Mouse (Mus musculus): ENCODE data around the gene Gm1043.

Gm1043 gene

GRCm38 (mm10) chr5:37246138-37246910, 161.2 kb downstream of the Gm1043 start:
- DNase-seq, result no peak

- no peak for DNase-seq
Observed at GRCm38 (mm10) chr5:37247456-37247855, 162.3 kb downstream of the Gm1043 start.

GRCm38 (mm10) chr5:37248870-37249269, 163.7 kb downstream of the Gm1043 start:
- no peak for DNase-seq

GRCm38 (mm10) chr5:37251596-37251995, 166.4 kb downstream of the Gm1043 start:
- DNase-seq, result no peak

GRCm38 (mm10) chr5:37252101-37252804, 167.1 kb downstream of the Gm1043 start:
- DNase-seq, result no peak

GRCm38 (mm10) chr5:37254523-37254922, 169.4 kb downstream of the Gm1043 start:
- DNase-seq, result no peak

GRCm38 (mm10) chr5:37256823-37257222, 171.7 kb downstream of the Gm1043 start:
- no peak for DNase-seq

- peak; percentile 38 for DNase-seq
Observed at GRCm38 (mm10) chr5:37257243-37257642, 172.1 kb downstream of the Gm1043 start.

GRCm38 (mm10) chr5:37261734-37262133, 176.6 kb downstream of the Gm1043 start:
- DNase-seq, result no peak

GRCm38 (mm10) chr5:37263816-37264215, 178.6 kb downstream of the Gm1043 start:
- DNase-seq, result no peak
